Mouse (Mus musculus) left cerebral cortex, postnatal 36 days (tissue): ENCODE data around the gene Bri3. TPM values are rescaled to one million over a fixed set of nuclear protein-coding genes. Genes with fewer than 3 reads are reported as not detected.

Source experiments
- DNase-seq, 2 experiments: peaks; one replicate each; pipeline ENCODE4 v3.0.0; 2021 to 2022; ENCODE audit warnings: low spot score in 2 of 2, mixed read lengths in 1 of 2
- intact Hi-C: fragments of 180-260 bp; cut with DNase I; formaldehyde crosslinking; loops from one replicate; pipeline ENCODE4 v1.15.1; 2025
- total RNA-seq, 2 experiments: library from RNA; stranded (reverse); gene quantifications; 2 replicates each; pipeline ENCODE4 v1.2.3; 2021

The Bri3 gene
- total RNA-seq, result 10 to 100 TPM; 68.4 to 79.1 TPM

- DNase-seq, result no peak
- intact Hi-C loops, result no loop called here
Observed at GRCm38 (mm10) chr5:144243901-144244487, at the start of gene Bri3. TSS of gene Bri3 (plus strand) at chr5:144244437.

GRCm38 (mm10) chr5:144195567-144195966, 48.7 kb upstream of the Bri3 start:
- DNase-seq, result no peak
- intact Hi-C loops, result no loop called here

- intact Hi-C loops, result loop anchor here (10.0 kb wide), 1 partner anchor 534 kb away; no protein-coding TSS in a partner anchor
- DNase-seq, result no peak
Observed at GRCm38 (mm10) chr5:144200616-144201015, 43.6 kb upstream of the Bri3 start.

- DNase-seq, result no peak
Observed at GRCm38 (mm10) chr5:144202430-144202829, 41.8 kb upstream of the Bri3 start.

GRCm38 (mm10) chr5:144203398-144203959, 40.8 kb upstream of the Bri3 start:
- intact Hi-C loops, result loop anchor here (10.0 kb wide), 1 partner anchor 531 kb away; no protein-coding TSS in a partner anchor

More at GRCm38 (mm10) chr5:144202430-144202829, 41.8 kb upstream of the Bri3 start:
- intact Hi-C loops, result loop anchor here (10.0 kb wide), 1 partner anchor 532 kb away; no protein-coding TSS in a partner anchor

GRCm38 (mm10) chr5:144204303-144204702, 39.9 kb upstream of the Bri3 start:
- intact Hi-C loops, result loop anchor here (10.0 kb wide), 1 partner anchor 530 kb away; no protein-coding TSS in a partner anchor
- no peak for DNase-seq

More at GRCm38 (mm10) chr5:144203398-144203959, 40.8 kb upstream of the Bri3 start:
- DNase-seq, result no peak

- intact Hi-C loops, result loop anchor here (10.0 kb wide), 1 partner anchor 530 kb away; no protein-coding TSS in a partner anchor
- DNase-seq, result no peak
Observed at GRCm38 (mm10) chr5:144204911-144205310, 39.3 kb upstream of the Bri3 start.

- intact Hi-C loops, result loop anchor here (10.0 kb wide), 1 partner anchor 529 kb away; no protein-coding TSS in a partner anchor
Observed at GRCm38 (mm10) chr5:144206069-144206468, 38.2 kb upstream of the Bri3 start.

GRCm38 (mm10) chr5:144207478-144207877, 36.8 kb upstream of the Bri3 start:
- intact Hi-C loops, result loop anchor here (10.0 kb wide), 1 partner anchor 527 kb away; no protein-coding TSS in a partner anchor
- DNase-seq, result peak in 1 of 2 experiments; percentile 50

More at GRCm38 (mm10) chr5:144206069-144206468, 38.2 kb upstream of the Bri3 start:
- no peak for DNase-seq

- DNase-seq, result no peak
- intact Hi-C loops, result no loop called here
Observed at GRCm38 (mm10) chr5:144214453-144214852, 29.8 kb upstream of the Bri3 start.

GRCm38 (mm10) chr5:144215992-144216391, 28.2 kb upstream of the Bri3 start:
- DNase-seq, result no peak
- intact Hi-C loops, result no loop called here

GRCm38 (mm10) chr5:144218061-144218460, 26.2 kb upstream of the Bri3 start:
- intact Hi-C loops, result no loop called here
- no peak for DNase-seq

- no peak for DNase-seq
Observed at GRCm38 (mm10) chr5:144219306-144219705, 24.9 kb upstream of the Bri3 start.

GRCm38 (mm10) chr5:144219936-144220335, 24.3 kb upstream of the Bri3 start:
- no peak for DNase-seq
- intact Hi-C loops, result loop anchor here (5.0 kb wide), 1 partner anchor 37 kb away; no protein-coding TSS in a partner anchor

More at GRCm38 (mm10) chr5:144219306-144219705, 24.9 kb upstream of the Bri3 start:
- intact Hi-C loops, result no loop called here

- intact Hi-C loops, result loop anchor here (5.0 kb wide), 1 partner anchor 36 kb away; no protein-coding TSS in a partner anchor
- DNase-seq, result no peak
Observed at GRCm38 (mm10) chr5:144221305-144221704, 22.9 kb upstream of the Bri3 start.

GRCm38 (mm10) chr5:144222811-144223502, 21.3 kb upstream of the Bri3 start:
- DNase-seq, result no peak
- intact Hi-C loops, result loop anchor here (5.0 kb wide), 1 partner anchor 34 kb away; no protein-coding TSS in a partner anchor

GRCm38 (mm10) chr5:144223503-144223862, 20.8 kb upstream of the Bri3 start, which contains the start of gene Tecpr1:
TSS of gene Tecpr1 (minus strand) at chr5:144223615.
- intact Hi-C loops, result loop anchor here (5.0 kb wide), 1 partner anchor 34 kb away; no protein-coding TSS in a partner anchor
- DNase-seq, result peak; percentile 93 to 94

GRCm38 (mm10) chr5:144223899-144224816, 20.1 kb upstream of the Bri3 start:
- intact Hi-C loops, result loop anchor here (5.0 kb wide), 1 partner anchor 33 kb away; no protein-coding TSS in a partner anchor
- DNase-seq, result no peak

- no peak for DNase-seq
- intact Hi-C loops, result no loop called here
Observed at GRCm38 (mm10) chr5:144226220-144226619, 18.0 kb upstream of the Bri3 start.
